Mouse (Mus musculus): Measurements from ENCODE around the gene Pax5.

DNA sequence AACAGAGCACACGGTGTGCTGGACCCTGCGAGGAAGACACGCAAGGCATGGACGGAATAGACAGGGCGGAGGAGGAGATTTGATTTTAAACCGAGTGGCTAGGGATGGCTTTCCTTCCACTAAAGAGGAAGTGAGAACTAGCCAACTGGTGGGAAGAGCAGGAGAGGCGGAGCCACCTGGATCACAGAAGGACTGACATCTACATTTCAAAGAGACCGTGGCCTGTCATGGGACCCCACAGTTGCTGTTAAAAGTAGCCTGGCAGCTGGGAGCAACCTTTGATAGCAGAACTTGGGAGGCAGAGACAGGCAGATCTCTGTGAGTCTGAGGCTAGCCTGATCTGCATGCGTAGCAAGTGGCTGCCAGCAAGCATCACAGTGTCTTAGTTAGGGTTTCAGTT, 154.7 kb downstream of the Pax5 start:
- TF ChIP-seq CTCF (IDR thresholded peaks at IDR 0.05; ENCODE audit: low read depth, low read length) (no peak), POLR2A (IDR thresholded peaks at IDR 0.05; ENCODE audit: borderline replicate concordance, low read depth, low read length) (no peak)
